Mouse (Mus musculus) thymus, adult 2 months (tissue): ENCODE data around the gene Ccdc36.

Source experiments
- CTCF ChIP-seq: fragments of 200-500 bp; IDR thresholded peaks from 2 replicates; pipeline ENCODE4 v1.5.1; 2012; ENCODE audit warnings: mild to moderate bottlenecking, control low read depth, low read length, moderate library complexity, borderline replicate concordance; ENCODE audit not compliant: control insufficient read depth, poor library complexity, insufficient read depth; ENCODE audit errors: extremely low read depth
- POLR2A ChIP-seq: fragments of 200-500 bp; IDR thresholded peaks from 2 replicates; pipeline ENCODE4 v1.6.1; 2012; ENCODE audit warnings: mild to moderate bottlenecking, low read length, control low read depth, moderate library complexity; ENCODE audit not compliant: control insufficient read depth, poor library complexity, insufficient read depth; ENCODE audit errors: extremely low read depth

DNA sequence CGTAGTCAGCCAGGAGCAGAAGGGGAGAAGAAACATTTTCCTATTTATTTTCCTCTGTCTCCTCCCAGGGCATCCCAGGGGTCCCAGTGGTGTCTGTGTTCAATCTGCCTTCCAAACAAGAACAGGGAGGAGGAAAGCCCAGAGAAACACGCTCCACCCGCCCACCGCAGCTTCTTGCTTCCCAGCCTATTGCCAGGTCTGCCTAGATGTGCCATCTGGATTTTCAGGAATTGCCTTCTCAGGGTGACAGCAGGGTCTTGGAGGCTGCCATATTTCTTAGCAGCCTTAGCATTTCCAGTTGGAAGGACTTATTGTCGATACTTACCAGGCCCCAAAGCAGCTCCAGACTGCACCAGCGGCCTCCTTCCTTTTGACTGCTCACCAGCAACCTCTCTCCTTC lies 10.9 kb upstream of the Ccdc36 start:
- TF ChIP-seq POLR2A (no peak), CTCF (no peak)
